Mouse (Mus musculus) midbrain, embryonic 16.5 days (tissue): ENCODE measurements around the gene Cecr2. TPM values are rescaled to one million over a fixed set of nuclear protein-coding genes. Genes with fewer than 3 reads are reported as not detected.
"Not testable (repeated sequence)": the region's sequence is repeated elsewhere in the genome, so short reads cannot be mapped to it uniquely, and the experiment has no call there.

Experiments
- ATAC-seq: fragments of 200-750 bp; cut with Nextera tagmentation; 2 replicates; pipeline ENCODE4 v1.8.0; 2017; ENCODE audit warnings: moderate TSS enrichment
- H3K27ac ChIP-seq: fragments of 300-500 bp; sonication (generic); 2 replicates; pipeline ENCODE4 v1.5.1; 2014; ENCODE audit warnings: mild to moderate bottlenecking, low read length, mixed read lengths
- H3K27me3 ChIP-seq: fragments of 300-500 bp; sonication (generic); 2 replicates; pipeline ENCODE4 v1.6.1; 2014; ENCODE audit warnings: low read depth, low read length, mixed read lengths; ENCODE audit not compliant: control insufficient read depth, insufficient read depth
- H3K36me3 ChIP-seq: fragments of 300-500 bp; sonication (generic); 2 replicates; pipeline ENCODE4 v1.6.1; 2014; ENCODE audit warnings: mild to moderate bottlenecking, low read length, moderate library complexity, mixed read lengths; ENCODE audit not compliant: control insufficient read depth, insufficient read depth
- H3K4me1 ChIP-seq: fragments of 300-500 bp; sonication (generic); 2 replicates; pipeline ENCODE4 v1.6.1; 2014; ENCODE audit warnings: mild to moderate bottlenecking, low read length, mixed read lengths; ENCODE audit not compliant: control insufficient read depth, insufficient read depth
- H3K4me2 ChIP-seq: fragments of 300-500 bp; sonication (generic); 2 replicates; pipeline ENCODE4 v1.6.1; 2014; ENCODE audit warnings: mild to moderate bottlenecking, low read length, mixed read lengths
- H3K4me3 ChIP-seq: fragments of 300-500 bp; sonication (generic); 2 replicates; pipeline ENCODE4 v1.5.1; 2014; ENCODE audit warnings: low read depth, mild to moderate bottlenecking, low read length, moderate library complexity, mixed read lengths
- H3K9ac ChIP-seq: fragments of 300-500 bp; sonication (generic); 2 replicates; pipeline ENCODE4 v1.6.1; 2014; ENCODE audit warnings: low read depth, low read length, mixed read lengths
- H3K9me3 ChIP-seq: fragments of 300-500 bp; sonication (generic); replicated peaks from 2 replicates; pipeline ENCODE4 v1.6.1; 2014; ENCODE audit warnings: mild to moderate bottlenecking, low read length, mixed read lengths; ENCODE audit not compliant: control insufficient read depth, poor library complexity, severe bottlenecking
- WGBS: fragments of 180-500 bp; shearing (Covaris S2); extraction: QIAGEN DNeasy Blood & Tissue Kit; methylation state at CpG from one replicate; pipeline ENCODE4 v1.1.7; 2014; 5-methylcytosine and 5-hydroxymethylcytosine counted together
- microRNA-seq: library from miRNA; unstranded; fragments of <30 nt; microRNA quantifications from one replicate; pipeline ENCODE4, GENCODE M21; 2017
- polyA plus RNA-seq: library from polyadenylated mRNA; unstranded; fragments of >200 nt; fragmentation: Nextera tagmentation; extraction: Ambion mirVana; gene quantifications from 2 replicates; pipeline ENCODE4 v1.2.1, GENCODE M21; 2015

Cecr2 gene
- polyA plus RNA-seq, 1 experiment from 2014 or later = 1.3 TPM

DNA sequence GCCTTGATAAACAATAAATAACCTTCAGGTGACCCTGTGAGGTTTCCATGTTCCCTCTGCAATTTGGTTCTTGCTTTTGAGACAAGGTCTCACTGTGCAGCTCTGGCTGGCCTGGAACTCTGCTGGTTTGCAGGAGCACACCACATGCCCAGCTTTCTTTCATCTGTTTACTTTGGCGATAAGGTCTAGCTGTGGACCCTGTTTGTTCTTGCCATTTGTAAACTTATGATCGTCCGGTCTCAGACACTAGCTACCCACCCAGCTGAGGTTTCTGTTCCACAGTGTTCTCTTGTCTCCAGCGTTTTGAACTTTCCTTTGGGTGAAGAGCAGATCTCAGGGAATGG is 141.5 kb downstream of the Cecr2 start:
- 95% methylated on average over 4 of the region's 4 CpGs for WGBS
- no peak overlapping the region for H3K4me3 ChIP-seq
- no peak for ATAC-seq
- no peaks in the 10 kb centered on the region for H3K27me3 ChIP-seq
- H3K27ac ChIP-seq = no peak overlapping the region
- H3K9ac ChIP-seq = no peak overlapping the region
- no peak overlapping the region for H3K4me2 ChIP-seq
- H3K36me3 ChIP-seq = peaks cover 48% of the 10 kb centered on the region
- no peaks in the 10 kb centered on the region for H3K9me3 ChIP-seq
- H3K4me1 ChIP-seq = no peaks in the 10 kb centered on the region

DNA sequence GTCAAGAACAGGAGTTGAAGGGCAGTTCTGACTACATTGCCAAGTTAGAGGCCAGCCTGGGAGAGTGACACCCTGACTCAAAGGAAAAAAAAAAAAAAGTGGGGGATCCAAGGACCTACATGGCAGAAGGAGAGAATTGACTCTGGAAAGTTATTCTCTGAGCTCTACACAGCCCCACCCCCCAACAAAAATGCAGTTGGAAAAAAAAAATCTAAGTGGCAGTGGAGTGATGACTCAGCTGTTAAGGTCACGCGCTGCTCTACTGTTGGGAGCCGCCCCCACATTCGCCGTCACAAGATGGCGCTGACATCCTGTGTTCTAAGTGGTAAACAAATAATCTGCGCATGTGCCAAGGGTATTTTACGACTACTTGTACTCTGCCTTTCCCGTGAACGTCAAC is 145.8 kb downstream of the Cecr2 start:
- H3K27ac ChIP-seq, H3K4me1 ChIP-seq, H3K4me3 ChIP-seq, H3K9me3 ChIP-seq, H3K9ac ChIP-seq, H3K4me2 ChIP-seq, ATAC-seq, H3K27me3 ChIP-seq: not testable (repeated sequence)
- WGBS = 98% methylated on average over 6 of the region's 10 CpGs
- H3K36me3 ChIP-seq = peaks cover 17% of the 10 kb centered on the region

DNA sequence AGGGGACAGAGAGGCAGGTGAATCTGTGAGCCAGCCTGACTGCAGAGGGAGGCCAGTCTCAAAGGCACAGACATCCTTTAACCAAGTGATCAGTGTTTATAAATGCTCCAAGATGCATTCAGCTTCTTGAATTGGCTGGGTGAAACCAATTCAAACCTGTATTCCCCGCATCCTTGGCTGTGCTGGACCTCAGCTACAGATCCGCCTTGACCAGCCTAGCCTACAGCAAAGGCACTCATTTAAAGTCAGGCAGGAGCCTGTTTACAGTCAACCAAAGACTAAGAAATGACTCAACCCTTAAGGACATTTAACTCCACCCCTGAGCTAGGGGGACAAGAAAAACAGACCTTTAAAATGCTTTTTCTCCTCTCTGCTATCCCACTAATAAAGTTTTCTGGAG is 153.1 kb downstream of the Cecr2 start:
- no peak overlapping the region for H3K27ac ChIP-seq
- WGBS = 93% methylated on average over 2 of the region's 2 CpGs
- no peak overlapping the region for H3K4me2 ChIP-seq
- peaks cover 13% of the 10 kb centered on the region for H3K36me3 ChIP-seq
- no peaks in the 10 kb centered on the region for H3K27me3 ChIP-seq
- peaks cover 24% of the 10 kb centered on the region for H3K4me1 ChIP-seq
- H3K9ac ChIP-seq = no peak overlapping the region
- H3K9me3 ChIP-seq = no peaks in the 10 kb centered on the region
- H3K4me3 ChIP-seq = no peak overlapping the region
- no peak for ATAC-seq

DNA sequence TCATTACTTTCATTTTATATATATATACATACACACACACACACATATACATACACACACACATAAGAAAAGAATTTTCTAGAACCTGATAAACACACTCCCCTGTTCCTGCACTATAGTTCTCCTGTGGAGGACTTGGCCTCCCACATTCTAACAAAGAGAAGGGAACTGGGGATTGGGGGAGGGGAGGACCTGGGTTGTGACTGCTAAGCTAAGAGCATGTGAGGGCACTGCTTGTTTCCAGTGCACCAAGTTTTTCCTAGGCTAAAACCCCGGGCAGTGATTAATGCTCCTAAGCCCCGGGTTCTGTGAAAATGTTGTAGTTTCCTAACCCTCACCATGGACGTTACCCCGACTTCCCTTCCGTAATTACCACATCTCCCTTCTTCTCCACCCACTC is 154.0 kb downstream of the Cecr2 start:
- ATAC-seq = no peak
- WGBS = over 99% methylated on average over 5 of the region's 5 CpGs
- no peak overlapping the region for H3K9ac ChIP-seq
- H3K4me3 ChIP-seq = no peak overlapping the region
- H3K27me3 ChIP-seq = no peaks in the 10 kb centered on the region
- H3K27ac ChIP-seq = no peak overlapping the region
- no peaks in the 10 kb centered on the region for H3K9me3 ChIP-seq
- peaks cover 24% of the 10 kb centered on the region for H3K4me1 ChIP-seq
- H3K36me3 ChIP-seq = peaks cover 13% of the 10 kb centered on the region
- no peak overlapping the region for H3K4me2 ChIP-seq

Small RNA genes lying within 50 kb of the gene (microRNA-seq; reads per million reads assigned to microRNA genes)
- not detected for gene Gm25193

Other genes with a start within 250 kb of the Cecr2 start
- 2.3 and 3.5 TPM in 2 replicates for gene Il17ra, start 203.1 kb upstream of the Cecr2 start, polyA plus RNA-seq
- 2.6 and 2.9 TPM in 2 replicates for gene Tmem121b, start 172.6 kb upstream of the Cecr2 start, polyA plus RNA-seq
- 14.6 and 15.0 TPM in 2 replicates for gene Hdhd5, start 135.1 kb upstream of the Cecr2 start, polyA plus RNA-seq
- 9.6 and 19.9 TPM in 2 replicates for gene Slc25a18, start 107.2 kb downstream of the Cecr2 start, polyA plus RNA-seq
- gene Atp6v1e1, start 156.4 kb downstream of the Cecr2 start, polyA plus RNA-seq = 283 and 296 TPM in 2 replicates
- 23.4 and 26.7 TPM in 2 replicates for gene Bcl2l13, start 169.8 kb downstream of the Cecr2 start, polyA plus RNA-seq